Mouse (Mus musculus) MEL (cell line): ENCODE measurements at regions not wholly inside any gene's neighbourhood (a gene's known extent, or its start where the extent isn't known, plus 50 kb on each side); places are given as distances from the start of the nearest gene placed in this dataset.

Source experiments
- DNase-seq: peaks from one replicate; pipeline ENCODE4 v3.0.0; 2011; ENCODE audit warnings: low read depth, low spot score
- H3K27ac ChIP-seq: 2 replicates; pipeline ENCODE4 v1.5.1; 2012; ENCODE audit warnings: low read depth, mild to moderate bottlenecking, control low read depth, low read length, moderate library complexity; ENCODE audit not compliant: control insufficient read depth
- H3K27me3 ChIP-seq, 2 experiments: fragments of 150-350 bp in 1 of 2; sonication (generic) in 1 of 2; 2 replicates each; pipeline ENCODE4 v1.6.1; 2012; ENCODE audit warnings: low read length in 2 of 2, mild to moderate bottlenecking in 2 of 2, improper control_type of control experiment in 1 of 2, moderate library complexity in 1 of 2; ENCODE audit not compliant: insufficient read depth in 2 of 2, control insufficient read depth in 1 of 2
- H3K36me3 ChIP-seq, 2 experiments: 2 replicates each; pipeline ENCODE4 v1.6.1; 2012 to 2014; ENCODE audit warnings: low read length in 2 of 2, improper control_type of control experiment in 1 of 2, inconsistent platforms in 1 of 2, mild to moderate bottlenecking in 1 of 2; ENCODE audit not compliant: insufficient read depth in 2 of 2, control insufficient read depth in 1 of 2
- H3K4me1 ChIP-seq, 2 experiments: fragments of 150-350 bp in 1 of 2; sonication (generic) in 1 of 2; 2 replicates each; pipeline ENCODE4 v1.6.1; 2012; ENCODE audit warnings: low read length in 2 of 2, improper control_type of control experiment in 1 of 2, mild to moderate bottlenecking in 1 of 2; ENCODE audit not compliant: insufficient read depth in 2 of 2, control insufficient read depth in 1 of 2
- H3K4me3 ChIP-seq, 2 experiments: fragments of 150-350 bp in 1 of 2; sonication (generic) in 1 of 2; 2 replicates each; pipeline ENCODE4 v1.5.1; 2012; ENCODE audit warnings: low read depth in 2 of 2, low read length in 2 of 2, mild to moderate bottlenecking in 2 of 2, moderate library complexity in 2 of 2, control low read depth in 1 of 2, improper control_type of control experiment in 1 of 2; ENCODE audit not compliant: control insufficient read depth in 1 of 2, insufficient read depth in 1 of 2
- H3K79me2 ChIP-seq: 2 replicates; pipeline ENCODE4 v1.6.1; 2012; ENCODE audit warnings: mild to moderate bottlenecking, low read length, moderate library complexity; ENCODE audit not compliant: control insufficient read depth, poor library complexity, insufficient read depth
- H3K9ac ChIP-seq: 2 replicates; pipeline ENCODE4 v1.6.1; 2012; ENCODE audit warnings: low read depth, mild to moderate bottlenecking, control low read depth, low read length, moderate library complexity; ENCODE audit not compliant: control insufficient read depth, poor library complexity, severe bottlenecking
- H3K9me3 ChIP-seq: fragments of 150-350 bp; sonication (generic); replicated peaks from 2 replicates; pipeline ENCODE4 v1.6.1; 2012; ENCODE audit warnings: mild to moderate bottlenecking, low read length, improper control_type of control experiment, moderate library complexity; ENCODE audit not compliant: insufficient read depth
- CHD1 ChIP-seq: IDR thresholded peaks from 2 replicates; pipeline ENCODE4 v1.6.1; 2012; ENCODE audit warnings: low read depth, mild to moderate bottlenecking, inconsistent platforms, low read length, improper control_type of control experiment
- CTCF ChIP-seq, 3 experiments: IDR thresholded peaks in 2 of 3; conservative IDR thresholded peaks in 1 of 3; 2 replicates each; pipeline ENCODE4 v1.5.1; 2011 to 2012; ENCODE audit warnings: low read length in 3 of 3, low read depth in 2 of 3, mild to moderate bottlenecking in 2 of 3, improper control_type of control experiment in 1 of 3, inconsistent platforms in 1 of 3, mixed read lengths in 1 of 3, moderate library complexity in 1 of 3; ENCODE audit not compliant: control insufficient read depth in 1 of 3, insufficient read depth in 1 of 3, poor library complexity in 1 of 3, severe bottlenecking in 1 of 3
- E2F4 ChIP-seq: IDR thresholded peaks from 2 replicates; pipeline ENCODE4 v1.6.1; 2011; ENCODE audit warnings: low read depth, low read length, improper control_type of control experiment, borderline replicate concordance
- ELF1 ChIP-seq: IDR thresholded peaks from 2 replicates; pipeline ENCODE4 v1.6.1; 2014; ENCODE audit warnings: low read depth, mild to moderate bottlenecking, inconsistent platforms, low read length, improper control_type of control experiment, moderate library complexity
- EP300 ChIP-seq, 2 experiments: IDR thresholded peaks; 2 replicates each; pipeline ENCODE4 v1.6.1; 2011; ENCODE audit warnings: improper control_type of control experiment in 2 of 2, low read length in 2 of 2, low read depth in 1 of 2, mild to moderate bottlenecking in 1 of 2
- ETS1 ChIP-seq: IDR thresholded peaks from 2 replicates; pipeline ENCODE4 v1.6.1; 2012; ENCODE audit warnings: low read depth, mild to moderate bottlenecking, inconsistent platforms, low read length, improper control_type of control experiment, moderate library complexity
- GABPA ChIP-seq: IDR thresholded peaks from 2 replicates; pipeline ENCODE4 v1.6.1; 2012; ENCODE audit warnings: low read depth, mild to moderate bottlenecking, inconsistent platforms, low read length, improper control_type of control experiment, moderate library complexity
- KAT2A ChIP-seq: conservative IDR thresholded peaks from 2 replicates; pipeline ENCODE4 v1.6.1; 2012; ENCODE audit warnings: low read depth, low read length, improper control_type of control experiment, inconsistent platforms
- MAFK ChIP-seq: IDR thresholded peaks from 2 replicates; pipeline ENCODE4 v1.6.1; 2011; ENCODE audit warnings: low read depth, mild to moderate bottlenecking, low read length, improper control_type of control experiment, borderline replicate concordance
- MAZ ChIP-seq: IDR thresholded peaks from 2 replicates; pipeline ENCODE4 v1.6.1; 2012; ENCODE audit warnings: low read depth, mild to moderate bottlenecking, inconsistent platforms, low read length, improper control_type of control experiment
- MXI1 ChIP-seq: IDR thresholded peaks from 2 replicates; pipeline ENCODE4 v1.6.1; 2011; ENCODE audit warnings: mild to moderate bottlenecking, low read depth, low read length, improper control_type of control experiment
- NELFE ChIP-seq: IDR thresholded peaks from 2 replicates; pipeline ENCODE4 v1.6.1; 2011; ENCODE audit warnings: low read depth, low read length, improper control_type of control experiment
- POLR2AphosphoS5 ChIP-seq: IDR thresholded peaks from 2 replicates; pipeline ENCODE4 v1.6.1; 2012; ENCODE audit warnings: low read depth, borderline replicate concordance, mild to moderate bottlenecking, inconsistent platforms, low read length, moderate library complexity, mixed read lengths
- SIN3A ChIP-seq: IDR thresholded peaks from 2 replicates; pipeline ENCODE4 v1.6.1; 2012; ENCODE audit warnings: low read length, improper control_type of control experiment, inconsistent platforms
- TBP ChIP-seq: IDR thresholded peaks from 2 replicates; pipeline ENCODE4 v1.8.0; 2011; ENCODE audit warnings: low read depth, low read length, improper control_type of control experiment
- UBTF ChIP-seq: IDR thresholded peaks from 2 replicates; pipeline ENCODE4 v1.6.1; 2012; ENCODE audit warnings: low read depth, mild to moderate bottlenecking, inconsistent platforms, low read length, improper control_type of control experiment, moderate library complexity, borderline replicate concordance; ENCODE audit not compliant: insufficient read depth
- USF2 ChIP-seq, 2 experiments: IDR thresholded peaks; 2 replicates each; pipeline ENCODE4 v1.6.1; 2011 to 2012; ENCODE audit warnings: improper control_type of control experiment in 2 of 2, low read length in 2 of 2, borderline replicate concordance in 1 of 2, inconsistent platforms in 1 of 2, low read depth in 1 of 2, mild to moderate bottlenecking in 1 of 2; ENCODE audit not compliant: insufficient read depth in 1 of 2
- ZKSCAN1 ChIP-seq: IDR thresholded peaks from 2 replicates; pipeline ENCODE4 v1.6.1; 2012; ENCODE audit warnings: low read depth, mild to moderate bottlenecking, inconsistent platforms, low read length, improper control_type of control experiment, moderate library complexity
- ZMIZ1 ChIP-seq: IDR thresholded peaks from 2 replicates; pipeline ENCODE4 v1.6.1; 2012; ENCODE audit warnings: low read depth, mild to moderate bottlenecking, inconsistent platforms, low read length, improper control_type of control experiment, moderate library complexity
- ZNF384 ChIP-seq: IDR thresholded peaks from 2 replicates; pipeline ENCODE4 v1.6.1; 2012; ENCODE audit warnings: low read depth, mild to moderate bottlenecking, inconsistent platforms, low read length, improper control_type of control experiment

GRCm38 (mm10) chr9:74342176-74342575 is 232.0 kb downstream of the Wdr72 start:
- Histone ChIP-seq H3K4me1 (no peaks in the 10 kb centered on the region), H3K27ac (no peak overlapping the region), H3K4me3 (no peak overlapping the region), H3K27me3 (no peaks in the 10 kb centered on the region; a peak in 1 of 4 replicates), H3K9me3 (no peaks in the 10 kb centered on the region), H3K9ac (no peak overlapping the region), H3K36me3 (no peaks in the 10 kb centered on the region), H3K79me2 (no peaks in the 10 kb centered on the region)
- DNase-seq, result no peak
- TF ChIP-seq CTCF (IDR thresholded peaks at IDR 0.05 in 2 of 3, conservative IDR thresholded peaks at IDR 0.05 in 1 of 3; ENCODE audit: control insufficient read depth in 1 of 3, insufficient read depth in 1 of 3, low read depth in 2 of 3, low read length in 3 of 3, poor library complexity in 1 of 3, severe bottlenecking in 1 of 3), result no peak
- no peak for TF ChIP-seq KAT2A
- no peak for TF ChIP-seq UBTF
- no peak for TF ChIP-seq MXI1
- TF ChIP-seq GABPA, result no peak
- no peak for TF ChIP-seq SIN3A
- no peak for TF ChIP-seq MAZ
- TF ChIP-seq POLR2AphosphoS5, result no peak
- TF ChIP-seq ETS1, result no peak

- Histone ChIP-seq H3K4me1 (no peaks in the 10 kb centered on the region), H3K36me3 (no peaks in the 10 kb centered on the region), H3K27ac (no peak overlapping the region), H3K79me2 (no peaks in the 10 kb centered on the region), H3K4me3 (no peak overlapping the region), H3K27me3 (no peaks in the 10 kb centered on the region), H3K9ac (no peak overlapping the region), H3K9me3 (no peaks in the 10 kb centered on the region)
- TF ChIP-seq E2F4, result no peak
- no peak for TF ChIP-seq EP300 (IDR thresholded peaks at IDR 0.05; ENCODE audit: low read depth in 1 of 2, low read length in 2 of 2)
- no peak for TF ChIP-seq NELFE
- no peak for TF ChIP-seq ZNF384
- no peak for TF ChIP-seq SIN3A
- no peak for TF ChIP-seq ETS1
- no peak for TF ChIP-seq MAFK
- no peak for TF ChIP-seq POLR2AphosphoS5
- TF ChIP-seq USF2 (IDR thresholded peaks at IDR 0.05; ENCODE audit: borderline replicate concordance in 1 of 2, insufficient read depth in 1 of 2, low read depth in 1 of 2, low read length in 2 of 2), result no peak
- TF ChIP-seq ELF1, result no peak
- TF ChIP-seq TBP, result no peak
- no peak for TF ChIP-seq ZKSCAN1
- no peak for TF ChIP-seq ZMIZ1
- no peak for TF ChIP-seq MXI1
- no peak for TF ChIP-seq CHD1
- no peak for DNase-seq
These were observed 234.9 kb downstream of the Wdr72 start for GRCm38 (mm10) chr9:74345027-74345426.
